Mouse (Mus musculus) left cerebral cortex, adult 18-20 months (tissue): Measurements from ENCODE around the gene Il10. TPM values are rescaled to one million over a fixed set of nuclear protein-coding genes. Genes with fewer than 3 reads are reported as not detected.

Experiments
- DNase-seq, 2 experiments: peaks; one replicate each; pipeline ENCODE4 v3.0.0; 2021 to 2022; ENCODE audit warnings: low spot score in 2 of 2, mixed read lengths in 1 of 2
- total RNA-seq, 2 experiments: library from RNA; stranded (reverse); gene quantifications; 2 replicates each; pipeline ENCODE4 v1.2.3; 2021

Gene Il10
- total RNA-seq, 2 experiments from 2014 or later = not detected

- no peak for DNase-seq
These were observed 28.6 kb downstream of the Il10 start for GRCm38 (mm10) chr1:131048121-131048863.

GRCm38 (mm10) chr1:131048946-131049345 lies 29.3 kb downstream of the Il10 start:
- DNase-seq = no peak

- DNase-seq = no peak
These were observed 29.7 kb downstream of the Il10 start for GRCm38 (mm10) chr1:131049361-131049806.

GRCm38 (mm10) chr1:131050011-131050410 lies 30.4 kb downstream of the Il10 start:
- DNase-seq = no peak

- no peak for DNase-seq
These were observed 31.0 kb downstream of the Il10 start for GRCm38 (mm10) chr1:131050617-131051016.

- peak; percentile 63 to 64 for DNase-seq
These were observed 31.4 kb downstream of the Il10 start for GRCm38 (mm10) chr1:131051073-131051472.

- peak; percentile 63 to 71 for DNase-seq
These were observed 33.6 kb downstream of the Il10 start for GRCm38 (mm10) chr1:131053239-131053638.

- DNase-seq = no peak
These were observed 34.0 kb downstream of the Il10 start for GRCm38 (mm10) chr1:131053656-131054055.

GRCm38 (mm10) chr1:131054251-131054650 lies 34.6 kb downstream of the Il10 start:
- DNase-seq = no peak

GRCm38 (mm10) chr1:131058431-131058830 lies 38.8 kb downstream of the Il10 start:
- no peak for DNase-seq

- no peak for DNase-seq
These were observed 39.8 kb downstream of the Il10 start for GRCm38 (mm10) chr1:131059411-131059810.

GRCm38 (mm10) chr1:131059841-131060240 lies 40.2 kb downstream of the Il10 start:
- no peak for DNase-seq

- no peak for DNase-seq
These were observed 40.9 kb downstream of the Il10 start for GRCm38 (mm10) chr1:131060290-131061253.

GRCm38 (mm10) chr1:131061740-131062254 lies 42.2 kb downstream of the Il10 start:
- DNase-seq = no peak

- DNase-seq = peak; percentile 56 to 64
These were observed 43.2 kb downstream of the Il10 start for GRCm38 (mm10) chr1:131062821-131063220.

- DNase-seq = no peak
These were observed 44.6 kb downstream of the Il10 start for GRCm38 (mm10) chr1:131064202-131064601.

- no peak for DNase-seq
These were observed 48.5 kb downstream of the Il10 start for GRCm38 (mm10) chr1:131068011-131068727.

GRCm38 (mm10) chr1:131069010-131069409 lies 49.4 kb downstream of the Il10 start:
- no peak for DNase-seq

GRCm38 (mm10) chr1:131072376-131072990 lies 52.8 kb downstream of the Il10 start:
- no peak for DNase-seq

GRCm38 (mm10) chr1:131074524-131074938 lies 54.9 kb downstream of the Il10 start:
- DNase-seq = peak; percentile 72 to 79
